In genomic region chr3:148496672-148497071, GRCm38 (mm10) we compare ENCODE assay signal across 18 mouse cellular contexts.
DNase-seq lines count a peak whose midpoint lies in the region; ATAC-seq lines count a peak whose summit lies in the region.
"Had no signal": no experiment of that assay in that cellular context is flagged by ENCODE, and none has a peak within 500 bp of the region (broad histone marks: within the 10 kb centered on the region; RNA-seq: fewer than 3 reads in every experiment).

No protein-coding gene starts in this region.

- peak; percentile 4 for DNase-seq in midbrain, embryonic 11.5 days (ENCODE audit: low spot score, missing footprints)
- DNase-seq in midbrain, embryonic 10.5 days (ENCODE audit: low spot score), result no peak
- DNase-seq in c-Kit-positive CD71-positive TER-119-positive erythroid progenitor cells, embryonic 14.5 days (ENCODE audit: low spot score), result no peak
- no peak for DNase-seq in layer of hippocampus, postnatal 10 days (ENCODE audit: low spot score in 2 of 2)
- no peak for DNase-seq in T-cell, adult 2 months (ENCODE audit: low spot score)
- DNase-seq: adrenal gland, postnatal 10 days; cerebellum, adult 18-20 months; cerebellum, postnatal 10 days; embryo, embryonic 11 days; gastrocnemius, postnatal 10 days had no signal

- H3K9me3 ChIP-seq in midbrain, embryonic 11.5 days (ENCODE audit: control insufficient read depth, low read length), result no peaks in the 10 kb centered on the region
- H3K9me3 ChIP-seq in midbrain, embryonic 10.5 days (replicated peaks), result no peaks in the 10 kb centered on the region
- H3K9me3 ChIP-seq: embryonic facial prominence, embryonic 15.5 days; forebrain, embryonic 12.5 days; heart, embryonic 12.5 days; hindbrain, embryonic 15.5 days had no signal

- H3K9ac ChIP-seq in midbrain, embryonic 11.5 days (ENCODE audit: low read length), result no peak overlapping the region
- H3K9ac ChIP-seq: embryonic facial prominence, embryonic 15.5 days; forebrain, embryonic 12.5 days; heart, embryonic 12.5 days; hindbrain, embryonic 15.5 days had no signal

- no peaks in the 10 kb centered on the region for H3K27me3 ChIP-seq in midbrain, embryonic 11.5 days (ENCODE audit: control insufficient read depth, insufficient read depth, low read length)
- no peaks in the 10 kb centered on the region for H3K27me3 ChIP-seq in midbrain, embryonic 10.5 days (ENCODE audit: low read depth, poor library complexity, severe bottlenecking)
- H3K27me3 ChIP-seq: embryonic facial prominence, embryonic 15.5 days; forebrain, embryonic 12.5 days; heart, embryonic 12.5 days; hindbrain, embryonic 15.5 days had no signal

- H3K36me3 ChIP-seq in midbrain, embryonic 11.5 days (ENCODE audit: control insufficient read depth, insufficient read depth, low read length), result no peaks in the 10 kb centered on the region
- no peaks in the 10 kb centered on the region for H3K36me3 ChIP-seq in midbrain, embryonic 10.5 days
- H3K36me3 ChIP-seq: embryonic facial prominence, embryonic 15.5 days; forebrain, embryonic 12.5 days; heart, embryonic 12.5 days; hindbrain, embryonic 15.5 days had no signal

- no peak for ATAC-seq in midbrain, embryonic 11.5 days (ENCODE audit: low FRiP score)
- ATAC-seq in CD4-positive, CD25-positive, alpha-beta regulatory T cell, adult 4 months, result peak; percentile 26
- peak; percentile 20; the same call in 1 of the 2 replicates for ATAC-seq in granulocyte monocyte progenitor cell, adult 5-6 weeks (replicated peaks; ENCODE audit: poor library complexity, severe bottlenecking)
- ATAC-seq: forebrain, embryonic 16.5 days had no signal

- no peak overlapping the region for H3K4me3 ChIP-seq in midbrain, embryonic 11.5 days (ENCODE audit: low read depth, low read length)
- no peak overlapping the region for H3K4me3 ChIP-seq in midbrain, embryonic 10.5 days
- H3K4me3 ChIP-seq: embryonic facial prominence, embryonic 15.5 days; erythroblast, embryonic 14.5 days; forebrain, embryonic 12.5 days; heart, embryonic 12.5 days; hindbrain, embryonic 15.5 days had no signal

- no peak overlapping the region for H3K4me2 ChIP-seq in midbrain, embryonic 11.5 days
- H3K4me2 ChIP-seq: embryonic facial prominence, embryonic 15.5 days; forebrain, embryonic 12.5 days; heart, embryonic 12.5 days; hindbrain, embryonic 15.5 days had no signal

- H3K4me1 ChIP-seq in midbrain, embryonic 11.5 days (ENCODE audit: control insufficient read depth, insufficient read depth, low read length), result no peaks in the 10 kb centered on the region
- H3K4me1 ChIP-seq in midbrain, embryonic 10.5 days, result no peaks in the 10 kb centered on the region
- H3K4me1 ChIP-seq: embryonic facial prominence, embryonic 15.5 days; forebrain, embryonic 12.5 days; heart, embryonic 12.5 days; hindbrain, embryonic 15.5 days had no signal

- WGBS in midbrain, embryonic 11.5 days, result 77% methylated on average over 5 of the region's 5 CpGs
- 88% methylated on average over 5 of the region's 5 CpGs for WGBS in midbrain, embryonic 10.5 days

- H3K27ac ChIP-seq in midbrain, embryonic 11.5 days (ENCODE audit: low read depth, low read length), result no peak overlapping the region
- no peak overlapping the region for H3K27ac ChIP-seq in midbrain, embryonic 10.5 days (replicated peaks)
- H3K27ac ChIP-seq: embryonic facial prominence, embryonic 15.5 days; forebrain, embryonic 12.5 days; hindbrain, embryonic 15.5 days had no signal
